Mouse (Mus musculus): ENCODE results near the gene Dlgap4. TPM values are rescaled to one million over a fixed set of nuclear protein-coding genes. Genes with fewer than 3 reads are reported as not detected.
A peak's percentile ranks its signal among the peaks of the same experiment; 100 is the strongest.

The Dlgap4 gene
- total and polyA plus RNA-seq, 2 experiments from 2014 or later: 166 to 173 TPM

DNA sequence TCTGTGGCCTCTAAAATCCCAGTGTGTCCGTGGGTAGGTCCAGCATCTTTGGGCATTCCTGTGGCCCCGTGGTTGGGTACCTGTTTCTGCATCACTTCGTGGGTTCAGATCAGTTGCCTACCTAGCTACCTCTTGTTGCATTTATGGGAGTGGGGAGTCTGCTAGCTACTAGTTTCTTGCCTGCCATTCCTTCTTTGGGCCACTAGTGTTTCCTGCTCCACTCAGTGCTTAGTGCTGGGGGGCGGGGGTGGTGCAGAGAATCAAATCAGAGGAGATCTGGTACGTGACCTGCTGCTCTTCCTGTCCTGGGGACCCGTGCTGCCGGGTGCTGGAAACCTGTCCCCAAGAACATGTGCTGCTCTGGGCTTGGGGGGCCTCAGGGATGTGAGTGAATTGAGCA, 3.0 kb downstream of the Dlgap4 start:
- ATAC-seq (no peak), DNase-seq (ENCODE audit: low spot score) (peak; percentile 15)
- Histone ChIP-seq H3K9ac (replicated peaks; ENCODE audit: low read length) (no peak overlapping the region), H3K4me2 (ENCODE audit: low read depth, low read length) (no peak overlapping the region), H3K4me3 (ENCODE audit: low read length) (no peak overlapping the region), H3K27ac (no peak overlapping the region), H3K36me3 (ENCODE audit: insufficient read depth, low read length) (no peaks in the 10 kb centered on the region), H3K27me3 (ENCODE audit: insufficient read depth, low read length) (no peaks in the 10 kb centered on the region), H3K4me1 (ENCODE audit: insufficient read depth, low read length) (peaks cover 13% of the 10 kb centered on the region; the same call in 1 of the 2 replicates), H3K9me3 (ENCODE audit: low read length) (no peaks in the 10 kb centered on the region)
- peak; percentile 48 for TF ChIP-seq CTCF (IDR thresholded peaks at IDR 0.05; ENCODE audit: low read depth)
- WGBS: 78% methylated on average over 7 of the region's 7 CpGs

DNA sequence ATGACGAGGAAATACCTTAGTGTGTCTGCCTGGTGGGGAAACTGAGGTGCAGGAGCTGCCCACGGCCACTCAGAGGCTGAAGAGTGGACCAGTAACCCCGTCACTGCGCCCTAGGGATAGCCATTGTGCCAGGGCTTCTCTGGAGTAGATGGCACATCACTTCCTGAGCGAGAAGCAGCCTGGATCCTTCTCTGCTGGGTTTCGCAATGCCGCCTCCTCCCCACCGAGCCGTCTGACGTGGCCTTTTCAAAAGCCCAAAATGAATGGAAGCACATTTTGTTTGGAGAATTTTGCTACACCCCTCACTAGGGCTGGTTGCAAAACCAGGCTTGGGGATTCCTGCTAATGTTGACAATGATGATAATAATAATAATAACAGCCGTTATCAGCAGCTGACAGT, 4.0 kb downstream of the Dlgap4 start:
- peak; percentile 22 for DNase-seq (ENCODE audit: low spot score)
- no peak overlapping the region for H3K4me2 ChIP-seq (ENCODE audit: low read depth, low read length)

DNA sequence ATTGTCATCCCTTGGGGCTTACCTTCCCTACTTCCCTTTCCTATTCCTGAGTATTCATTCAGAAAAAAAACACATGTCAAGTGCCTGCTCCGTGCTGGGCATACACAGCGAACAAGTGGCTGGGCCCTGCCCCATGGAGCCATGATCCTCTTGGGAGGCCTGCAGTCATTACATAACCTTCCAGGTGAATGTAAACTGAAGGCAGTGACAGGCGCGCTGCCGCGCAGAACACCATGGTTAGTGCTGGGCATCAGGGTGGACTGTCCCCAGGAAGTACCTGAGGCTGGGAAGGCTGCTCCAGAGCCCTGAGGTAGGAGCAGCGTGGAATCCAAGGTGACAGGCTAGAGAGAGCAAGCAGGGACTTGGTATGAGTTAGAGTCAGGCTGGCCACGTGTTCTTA, 7.4 kb downstream of the Dlgap4 start:
- TF ChIP-seq CTCF (IDR thresholded peaks at IDR 0.05; ENCODE audit: low read depth): no peak
- H3K4me2 ChIP-seq (ENCODE audit: low read depth, low read length): no peak overlapping the region
- no peaks in the 10 kb centered on the region for H3K9me3 ChIP-seq (ENCODE audit: low read length)
- no peak for DNase-seq (ENCODE audit: low spot score)
- H3K27me3 ChIP-seq (ENCODE audit: insufficient read depth, low read length): no peaks in the 10 kb centered on the region
- WGBS: 86% methylated on average over 8 of the region's 8 CpGs
- H3K4me3 ChIP-seq (ENCODE audit: low read length): no peak overlapping the region
- ATAC-seq: no peak
- peaks cover 13% of the 10 kb centered on the region; the same call in 1 of the 2 replicates for H3K4me1 ChIP-seq (ENCODE audit: insufficient read depth, low read length)
- no peaks in the 10 kb centered on the region for H3K36me3 ChIP-seq (ENCODE audit: insufficient read depth, low read length)
- H3K27ac ChIP-seq: no peak overlapping the region
- H3K9ac ChIP-seq (replicated peaks; ENCODE audit: low read length): no peak overlapping the region

More for the DNA sequence above, 4.0 kb downstream of the Dlgap4 start:
- Histone ChIP-seq H3K36me3 (ENCODE audit: insufficient read depth, low read length) (no peaks in the 10 kb centered on the region), H3K9ac (replicated peaks; ENCODE audit: low read length) (0 out of 2 replicates have a peak overlapping the region, but pooled peaks have one; percentile 33), H3K27me3 (ENCODE audit: insufficient read depth, low read length) (no peaks in the 10 kb centered on the region), H3K4me3 (ENCODE audit: low read length) (no peak overlapping the region), H3K27ac (no peak overlapping the region), H3K4me1 (ENCODE audit: insufficient read depth, low read length) (peaks cover 18% of the 10 kb centered on the region; the same call in 1 of the 2 replicates), H3K9me3 (ENCODE audit: low read length) (no peaks in the 10 kb centered on the region)
- WGBS: 22% methylated on average over 11 of the region's 11 CpGs
- TF ChIP-seq CTCF (IDR thresholded peaks at IDR 0.05; ENCODE audit: low read depth): no peak
- ATAC-seq: no peak

DNA sequence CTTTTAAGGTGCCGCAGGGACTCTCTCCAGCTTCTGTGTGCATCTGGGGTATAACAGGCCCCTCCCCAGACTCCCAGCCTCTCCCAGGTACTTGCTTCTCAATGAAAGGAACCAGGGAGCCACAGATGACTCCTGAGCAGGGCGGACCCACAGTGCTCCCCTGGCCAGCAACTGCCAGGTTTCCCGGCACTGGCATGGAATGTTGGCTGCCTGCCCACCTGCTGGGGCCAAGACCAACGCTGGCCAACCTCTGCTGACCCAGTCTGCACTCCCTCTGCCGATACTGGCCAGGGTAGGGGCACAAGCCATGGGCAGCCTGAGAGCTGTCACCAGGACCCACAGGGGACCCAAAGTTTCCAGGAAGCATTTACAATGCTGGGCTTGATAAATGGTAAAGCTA, 7.9 kb downstream of the Dlgap4 start:
- H3K4me1 ChIP-seq (ENCODE audit: insufficient read depth, low read length): peaks cover 10% of the 10 kb centered on the region; the same call in 1 of the 2 replicates
- H3K36me3 ChIP-seq (ENCODE audit: insufficient read depth, low read length): no peaks in the 10 kb centered on the region
- H3K27ac ChIP-seq: no peak overlapping the region
- WGBS: 35% methylated on average over 5 of the region's 5 CpGs
- no peaks in the 10 kb centered on the region for H3K27me3 ChIP-seq (ENCODE audit: insufficient read depth, low read length)
- DNase-seq (ENCODE audit: low spot score) (peak; percentile 21), ATAC-seq (peak; percentile 37; the same call in 1 of the 2 replicates)
- no peak for TF ChIP-seq CTCF (IDR thresholded peaks at IDR 0.05; ENCODE audit: low read depth)
- no peaks in the 10 kb centered on the region for H3K9me3 ChIP-seq (ENCODE audit: low read length)
- no peak overlapping the region for H3K4me3 ChIP-seq (ENCODE audit: low read length)
- H3K4me2 ChIP-seq (ENCODE audit: low read depth, low read length): no peak overlapping the region
- no peak overlapping the region for H3K9ac ChIP-seq (replicated peaks; ENCODE audit: low read length)

DNA sequence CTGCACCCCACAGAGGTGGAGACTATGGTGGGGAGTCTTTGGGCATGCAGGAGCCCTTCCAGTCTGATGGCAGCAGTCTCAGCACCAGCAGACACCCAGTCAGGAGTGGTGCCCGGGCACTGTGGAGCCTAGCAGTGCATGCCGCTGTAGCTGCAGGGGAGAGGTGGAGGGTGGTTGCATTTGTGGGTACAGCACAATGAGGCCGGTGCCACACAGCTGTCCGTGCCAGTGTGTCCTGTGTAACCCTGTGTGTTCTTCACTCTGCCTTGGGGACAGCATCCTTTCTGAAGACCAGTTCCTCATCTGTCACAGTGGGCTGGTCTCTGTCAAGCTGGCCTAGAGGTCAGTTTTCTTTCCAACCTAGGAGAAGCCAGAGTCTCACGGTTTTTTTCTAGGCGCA, 8.7 kb downstream of the Dlgap4 start:
- H3K4me1 ChIP-seq (ENCODE audit: insufficient read depth, low read length): peaks cover 10% of the 10 kb centered on the region; the same call in 1 of the 2 replicates
- H3K27ac ChIP-seq: no peak overlapping the region
- H3K36me3 ChIP-seq (ENCODE audit: insufficient read depth, low read length): no peaks in the 10 kb centered on the region
- 83% methylated on average over 6 of the region's 6 CpGs for WGBS
- no peaks in the 10 kb centered on the region for H3K27me3 ChIP-seq (ENCODE audit: insufficient read depth, low read length)
- DNase-seq (ENCODE audit: low spot score) (no peak), ATAC-seq (no peak)
- no peak overlapping the region for H3K4me3 ChIP-seq (ENCODE audit: low read length)
- H3K9ac ChIP-seq (replicated peaks; ENCODE audit: low read length): no peak overlapping the region
- H3K4me2 ChIP-seq (ENCODE audit: low read depth, low read length): no peak overlapping the region
- H3K9me3 ChIP-seq (ENCODE audit: low read length): no peaks in the 10 kb centered on the region
- TF ChIP-seq CTCF (IDR thresholded peaks at IDR 0.05; ENCODE audit: low read depth): no peak

DNA sequence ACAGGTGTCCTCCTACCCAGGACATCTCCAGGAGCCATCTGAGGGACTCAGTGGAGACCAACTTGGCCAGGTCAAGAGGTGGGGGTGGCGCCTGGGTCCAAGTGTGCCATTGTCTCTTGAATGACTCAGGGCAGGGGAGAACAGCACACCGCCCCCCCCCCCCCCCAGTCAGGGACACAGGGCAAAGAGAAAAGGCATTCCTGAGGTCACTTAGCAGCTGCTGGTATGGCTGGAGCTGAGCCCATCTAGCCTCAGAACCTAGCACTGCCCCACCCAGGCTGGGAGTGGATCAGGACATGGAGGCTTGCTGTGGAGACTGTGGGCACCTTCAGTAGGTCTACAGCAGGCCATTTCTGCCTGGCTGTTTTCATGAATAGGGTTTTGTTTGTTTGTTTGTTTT, 9.7 kb downstream of the Dlgap4 start:
- no peak overlapping the region for H3K4me2 ChIP-seq (ENCODE audit: low read depth, low read length)

DNA sequence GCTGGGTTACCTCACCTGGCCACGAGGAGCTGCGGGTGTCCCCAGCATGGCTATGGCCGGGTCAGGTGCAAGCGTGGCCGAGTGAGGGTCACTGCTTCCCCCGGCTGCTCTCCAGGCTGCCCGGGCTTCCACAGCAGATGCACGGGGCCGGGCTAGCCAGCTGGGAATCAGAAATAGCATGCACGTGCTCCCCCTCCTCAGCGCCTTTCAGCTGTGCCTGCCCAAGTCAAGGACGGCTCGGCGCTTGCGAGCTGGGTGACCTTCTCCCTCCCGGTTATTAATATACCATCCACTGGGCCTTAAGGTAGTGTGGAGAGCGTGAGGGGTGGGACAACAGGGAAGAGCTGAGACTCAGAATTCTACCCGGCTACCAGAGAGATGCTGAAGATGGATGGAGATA, 11.8 kb downstream of the Dlgap4 start:
- WGBS: 73% methylated on average over 18 of the region's 18 CpGs
- H3K4me3 ChIP-seq (ENCODE audit: low read length): no peak overlapping the region
- ATAC-seq (no peak), DNase-seq (ENCODE audit: low spot score) (no peak)
- no peak overlapping the region for H3K27ac ChIP-seq
- no peaks in the 10 kb centered on the region for H3K36me3 ChIP-seq (ENCODE audit: insufficient read depth, low read length)
- H3K27me3 ChIP-seq (ENCODE audit: insufficient read depth, low read length): no peaks in the 10 kb centered on the region
- no peaks in the 10 kb centered on the region for H3K9me3 ChIP-seq (ENCODE audit: low read length)
- H3K9ac ChIP-seq (replicated peaks; ENCODE audit: low read length): no peak overlapping the region
- no peak for TF ChIP-seq CTCF (IDR thresholded peaks at IDR 0.05; ENCODE audit: low read depth)
- no peak overlapping the region for H3K4me2 ChIP-seq (ENCODE audit: low read depth, low read length)
- 0 out of 2 replicates have a peak, but pooled peaks cover 6% of the 10 kb centered on the region for H3K4me1 ChIP-seq (ENCODE audit: insufficient read depth, low read length)

More for the DNA sequence above, 9.7 kb downstream of the Dlgap4 start:
- Histone ChIP-seq H3K4me3 (ENCODE audit: low read length) (no peak overlapping the region), H3K27ac (no peak overlapping the region), H3K9me3 (ENCODE audit: low read length) (no peaks in the 10 kb centered on the region), H3K27me3 (ENCODE audit: insufficient read depth, low read length) (no peaks in the 10 kb centered on the region), H3K9ac (replicated peaks; ENCODE audit: low read length) (no peak overlapping the region), H3K4me1 (ENCODE audit: insufficient read depth, low read length) (0 out of 2 replicates have a peak, but pooled peaks cover 6% of the 10 kb centered on the region), H3K36me3 (ENCODE audit: insufficient read depth, low read length) (no peaks in the 10 kb centered on the region)
- DNase-seq (ENCODE audit: low spot score) (no peak), ATAC-seq (no peak)
- 74% methylated on average over 2 of the region's 2 CpGs for WGBS
- no peak for TF ChIP-seq CTCF (IDR thresholded peaks at IDR 0.05; ENCODE audit: low read depth)
